Mouse (Mus musculus): ENCODE results near the gene Eomes. TPM values are rescaled to one million over a fixed set of nuclear protein-coding genes. Genes with fewer than 3 reads are reported as not detected.

Gene Eomes
- 0.08 and 0.11 TPM in 2 replicates for polyA plus RNA-seq (2016; fragmentation: Nextera tagmentation; extraction: Ambion mirVana)

GRCm38 (mm10) chr9:118477961-118478360, at the start of gene Eomes:
Eomes (plus strand) TSS chr9:118478212.
- Histone ChIP-seq H3K27ac (ENCODE audit: poor library complexity, severe bottlenecking) (no peak within 1 kb of the TSS), H3K4me3 (peak within 1 kb of the TSS; percentile 52), H3K4me1 (replicated peaks) (peaks cover 30% of the 10 kb centered on the region), H3K27me3 (replicated peaks) (peaks cover 77% of the 10 kb centered on the region), H3K36me3 (no peaks in the 10 kb centered on the region), H3K9ac (peak within 1 kb of the TSS; percentile 28; the same call in 1 of the 2 replicates), H3K4me2 (peak within 1 kb of the TSS; percentile 84), H3K9me3 (replicated peaks) (no peaks in the 10 kb centered on the region)
- no peak for ATAC-seq (ENCODE audit: insufficient number of reproducible peaks, low FRiP score)
- WGBS = under 1% methylated on average over 9 of the region's 9 CpGs

GRCm38 (mm10) chr9:118444809-118445208, 33.2 kb upstream of the Eomes start:
- no peak for ATAC-seq (ENCODE audit: insufficient number of reproducible peaks, low FRiP score)

GRCm38 (mm10) chr9:118449336-118449735, 28.7 kb upstream of the Eomes start:
- Histone ChIP-seq H3K9ac (no peak overlapping the region), H3K27ac (ENCODE audit: poor library complexity, severe bottlenecking) (no peak overlapping the region), H3K4me1 (replicated peaks) (peaks cover 13% of the 10 kb centered on the region), H3K4me2 (no peak overlapping the region), H3K27me3 (replicated peaks) (peaks cover 5% of the 10 kb centered on the region; the same call in 1 of the 2 replicates), H3K4me3 (no peak overlapping the region), H3K36me3 (no peaks in the 10 kb centered on the region), H3K9me3 (replicated peaks) (no peaks in the 10 kb centered on the region)
- ATAC-seq (ENCODE audit: insufficient number of reproducible peaks, low FRiP score) = no peak
- 71% methylated on average over 8 of the region's 8 CpGs for WGBS

More at GRCm38 (mm10) chr9:118444809-118445208, 33.2 kb upstream of the Eomes start:
- Histone ChIP-seq H3K36me3 (no peaks in the 10 kb centered on the region), H3K9ac (no peak overlapping the region), H3K9me3 (replicated peaks) (no peaks in the 10 kb centered on the region), H3K4me2 (peak overlapping the region; percentile 16), H3K4me3 (no peak overlapping the region), H3K27ac (ENCODE audit: poor library complexity, severe bottlenecking) (no peak overlapping the region), H3K27me3 (replicated peaks) (peaks cover 5% of the 10 kb centered on the region; the same call in 1 of the 2 replicates), H3K4me1 (replicated peaks) (peaks cover 13% of the 10 kb centered on the region)
- 11% methylated on average over 9 of the region's 9 CpGs for WGBS

GRCm38 (mm10) chr9:118453427-118453826, 24.6 kb upstream of the Eomes start:
- peak overlapping the region; percentile 62 for H3K4me2 ChIP-seq
- H3K36me3 ChIP-seq = no peaks in the 10 kb centered on the region
- peaks cover 19% of the 10 kb centered on the region; the same call in 1 of the 2 replicates for H3K27me3 ChIP-seq (replicated peaks)
- peak overlapping the region; percentile 38 for H3K4me3 ChIP-seq
- no peak overlapping the region for H3K27ac ChIP-seq (ENCODE audit: poor library complexity, severe bottlenecking)
- H3K9me3 ChIP-seq (replicated peaks) = no peaks in the 10 kb centered on the region
- ATAC-seq (ENCODE audit: insufficient number of reproducible peaks, low FRiP score) = no peak
- peak overlapping the region; percentile 21; the same call in 1 of the 2 replicates for H3K9ac ChIP-seq
- WGBS = 29% methylated on average over 9 of the region's 9 CpGs
- H3K4me1 ChIP-seq (replicated peaks) = no peaks in the 10 kb centered on the region

GRCm38 (mm10) chr9:118455188-118455845, 22.7 kb upstream of the Eomes start:
- Histone ChIP-seq H3K4me3 (no peak overlapping the region), H3K36me3 (no peaks in the 10 kb centered on the region), H3K4me2 (no peak overlapping the region), H3K9me3 (replicated peaks) (no peaks in the 10 kb centered on the region), H3K27ac (ENCODE audit: poor library complexity, severe bottlenecking) (no peak overlapping the region), H3K27me3 (replicated peaks) (peaks cover 17% of the 10 kb centered on the region; the same call in 1 of the 2 replicates), H3K4me1 (replicated peaks) (no peaks in the 10 kb centered on the region), H3K9ac (no peak overlapping the region)
- no peak for ATAC-seq (ENCODE audit: insufficient number of reproducible peaks, low FRiP score)
- 73% methylated on average over 9 of the region's 9 CpGs for WGBS

GRCm38 (mm10) chr9:118456405-118456804, 21.6 kb upstream of the Eomes start:
- H3K9me3 ChIP-seq (replicated peaks) = no peaks in the 10 kb centered on the region
- no peak overlapping the region for H3K27ac ChIP-seq (ENCODE audit: poor library complexity, severe bottlenecking)
- no peak overlapping the region for H3K9ac ChIP-seq
- WGBS = 21% methylated on average over 5 of the region's 6 CpGs
- no peak for ATAC-seq (ENCODE audit: insufficient number of reproducible peaks, low FRiP score)
- H3K27me3 ChIP-seq (replicated peaks) = peaks cover 17% of the 10 kb centered on the region; the same call in 1 of the 2 replicates
- H3K4me2 ChIP-seq = no peak overlapping the region
- no peaks in the 10 kb centered on the region for H3K4me1 ChIP-seq (replicated peaks)
- no peak overlapping the region for H3K4me3 ChIP-seq
- no peaks in the 10 kb centered on the region for H3K36me3 ChIP-seq

GRCm38 (mm10) chr9:118458039-118458438, 20.0 kb upstream of the Eomes start:
- Histone ChIP-seq H3K4me3 (no peak overlapping the region), H3K4me2 (no peak overlapping the region), H3K9ac (no peak overlapping the region), H3K27me3 (replicated peaks) (peaks cover 17% of the 10 kb centered on the region; the same call in 1 of the 2 replicates), H3K27ac (ENCODE audit: poor library complexity, severe bottlenecking) (no peak overlapping the region), H3K9me3 (replicated peaks) (no peaks in the 10 kb centered on the region), H3K36me3 (no peaks in the 10 kb centered on the region), H3K4me1 (replicated peaks) (no peaks in the 10 kb centered on the region)
- 7% methylated on average over 5 of the region's 5 CpGs for WGBS
- ATAC-seq (ENCODE audit: insufficient number of reproducible peaks, low FRiP score) = no peak

- WGBS = 69% methylated on average over 1 of the region's 1 CpGs
- Histone ChIP-seq H3K36me3 (no peaks in the 10 kb centered on the region), H3K27ac (ENCODE audit: poor library complexity, severe bottlenecking) (no peak overlapping the region), H3K9ac (no peak overlapping the region), H3K4me2 (no peak overlapping the region), H3K4me3 (no peak overlapping the region), H3K9me3 (replicated peaks) (no peaks in the 10 kb centered on the region), H3K27me3 (replicated peaks) (peaks cover 26% of the 10 kb centered on the region), H3K4me1 (replicated peaks) (peaks cover 2% of the 10 kb centered on the region; the same call in 1 of the 2 replicates)
- no peak for ATAC-seq (ENCODE audit: insufficient number of reproducible peaks, low FRiP score)
These were observed 14.0 kb upstream of the Eomes start for GRCm38 (mm10) chr9:118464031-118464430.

GRCm38 (mm10) chr9:118468301-118468700, 9.7 kb upstream of the Eomes start:
- H3K36me3 ChIP-seq = no peaks in the 10 kb centered on the region
- peaks cover 59% of the 10 kb centered on the region for H3K27me3 ChIP-seq (replicated peaks)
- peaks cover 7% of the 10 kb centered on the region; the same call in 1 of the 2 replicates for H3K4me1 ChIP-seq (replicated peaks)
- H3K27ac ChIP-seq (ENCODE audit: poor library complexity, severe bottlenecking) = no peak overlapping the region
- peak overlapping the region; percentile 24; the same call in 1 of the 2 replicates for H3K4me3 ChIP-seq
- ATAC-seq (ENCODE audit: insufficient number of reproducible peaks, low FRiP score) = no peak
- H3K9ac ChIP-seq = no peak overlapping the region
- H3K9me3 ChIP-seq (replicated peaks) = no peaks in the 10 kb centered on the region
- 2% methylated on average over 14 of the region's 14 CpGs for WGBS
- peak overlapping the region; percentile 50 for H3K4me2 ChIP-seq

GRCm38 (mm10) chr9:118469272-118469671, 8.7 kb upstream of the Eomes start:
- Histone ChIP-seq H3K27me3 (replicated peaks) (peaks cover 59% of the 10 kb centered on the region), H3K4me1 (replicated peaks) (peaks cover 7% of the 10 kb centered on the region; the same call in 1 of the 2 replicates), H3K9me3 (replicated peaks) (no peaks in the 10 kb centered on the region), H3K4me3 (no peak overlapping the region), H3K27ac (ENCODE audit: poor library complexity, severe bottlenecking) (no peak overlapping the region), H3K9ac (no peak overlapping the region), H3K4me2 (peak overlapping the region; percentile 7; the same call in 1 of the 2 replicates), H3K36me3 (no peaks in the 10 kb centered on the region)
- WGBS = 10% methylated on average over 16 of the region's 16 CpGs
- no peak for ATAC-seq (ENCODE audit: insufficient number of reproducible peaks, low FRiP score)

- no peaks in the 10 kb centered on the region for H3K9me3 ChIP-seq (replicated peaks)
- 12% methylated on average over 3 of the region's 3 CpGs for WGBS
- no peaks in the 10 kb centered on the region for H3K36me3 ChIP-seq
- H3K27ac ChIP-seq (ENCODE audit: poor library complexity, severe bottlenecking) = no peak overlapping the region
- H3K4me1 ChIP-seq (replicated peaks) = peaks cover 7% of the 10 kb centered on the region; the same call in 1 of the 2 replicates
- peaks cover 66% of the 10 kb centered on the region for H3K27me3 ChIP-seq (replicated peaks)
- H3K4me2 ChIP-seq = no peak overlapping the region
- no peak for ATAC-seq (ENCODE audit: insufficient number of reproducible peaks, low FRiP score)
- H3K9ac ChIP-seq = no peak overlapping the region
- no peak overlapping the region for H3K4me3 ChIP-seq
These were observed 6.7 kb upstream of the Eomes start for GRCm38 (mm10) chr9:118471296-118471695.

Data from heart, embryonic 12.5 days (tissue).